Mouse (Mus musculus): Measurements from ENCODE around the gene Gm20815. TPM values are rescaled to one million over a fixed set of nuclear protein-coding genes. Genes with fewer than 3 reads are reported as not detected.

The Gm20815 gene
- polyA plus RNA-seq (2014; fragmentation: Illumina TruSeq; extraction: RNeasy Lipid Tissue Mini Kit (QIAGEN cat#74804); ENCODE audit: low read depth, low replicate concordance): not detected

DNA sequence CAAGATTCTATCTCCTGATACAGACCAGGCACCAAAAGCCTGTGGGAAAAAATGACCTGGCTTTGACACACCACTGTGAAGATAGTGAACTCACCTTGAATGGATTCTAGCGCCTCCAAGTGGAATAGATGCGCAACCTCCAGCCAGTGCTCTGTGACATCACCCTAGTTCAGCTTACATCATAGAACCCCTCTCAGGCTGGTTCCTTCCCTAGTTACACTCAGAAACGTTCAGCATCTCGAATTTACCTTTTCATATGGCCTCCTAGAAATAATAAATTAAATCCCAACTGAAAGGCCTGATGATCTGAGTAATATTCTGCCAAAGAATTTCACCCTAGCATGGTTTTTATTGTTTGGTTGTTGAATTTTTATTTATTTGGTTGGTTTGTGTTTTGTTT is at the start of gene Gm20815:
Gm20815 (minus strand) TSS at position 101 of the 400 bp plus-strand sequence.

